Mouse (Mus musculus): Measurements from ENCODE around the gene Taf4.

- no peak for TF ChIP-seq CTCF (IDR thresholded peaks at IDR 0.05; ENCODE audit: borderline replicate concordance, insufficient read depth, low read depth, low read length)
- TF ChIP-seq POLR2A (IDR thresholded peaks at IDR 0.05; ENCODE audit: borderline replicate concordance, insufficient read depth, low read length), result no peak
Observed at GRCm38 (mm10) chr2:179972406-179972805, 4.0 kb downstream of the Taf4 start.

Measured in cerebellum, adult 2 months (tissue).